Mouse (Mus musculus) CH12.LX (cell line): ENCODE data around the gene Grrp1. TPM values are rescaled to one million over a fixed set of nuclear protein-coding genes. Genes with fewer than 3 reads are reported as not detected.

Experiments
- DNase-seq: peaks from one replicate; pipeline ENCODE4 v3.0.0-alpha.2; 2013; ENCODE audit errors: extremely low read depth
- H3K27ac ChIP-seq: 2 replicates; pipeline ENCODE4 v1.5.1; 2012; ENCODE audit warnings: low read depth, mild to moderate bottlenecking, control low read depth, moderate library complexity; ENCODE audit not compliant: insufficient read depth
- H3K27me3 ChIP-seq: replicated peaks from 2 replicates; pipeline ENCODE3; 2012; ENCODE audit warnings: inconsistent platforms
- H3K36me3 ChIP-seq, 2 experiments: replicated peaks in 1 of 2; 2 replicates each; pipeline versions ENCODE3 to v1.6.1; 2012; ENCODE audit warnings: inconsistent platforms in 1 of 2, low read length in 1 of 2, mild to moderate bottlenecking in 1 of 2, mixed read lengths in 1 of 2, moderate library complexity in 1 of 2; ENCODE audit not compliant: control insufficient read depth in 1 of 2, insufficient read depth in 1 of 2
- H3K4me1 ChIP-seq, 2 experiments: 2 replicates each; pipeline ENCODE4 v1.6.1; 2012; ENCODE audit warnings: inconsistent platforms in 1 of 2, moderate library complexity in 1 of 2; ENCODE audit not compliant: insufficient read depth in 2 of 2, control insufficient read depth in 1 of 2
- H3K4me2 ChIP-seq: 2 replicates; pipeline ENCODE4 v1.6.1; 2012; ENCODE audit warnings: low read depth, mild to moderate bottlenecking, control low read depth; ENCODE audit not compliant: poor library complexity, insufficient read depth, severe bottlenecking
- H3K4me3 ChIP-seq, 3 experiments: fragments of 150-350 bp in 1 of 3; sonication (generic) in 1 of 3; replicated peaks in 1 of 3; 2 replicates each; pipeline versions ENCODE3 to v1.5.1; 2011 to 2012; ENCODE audit warnings: low read depth in 2 of 3, low read length in 2 of 3, mild to moderate bottlenecking in 2 of 3, moderate library complexity in 2 of 3, control low read depth in 1 of 3, improper control_type of control experiment in 1 of 3, inconsistent platforms in 1 of 3, mixed read lengths in 1 of 3; ENCODE audit not compliant: poor library complexity in 1 of 3
- H3K79me2 ChIP-seq: replicated peaks from 2 replicates; pipeline ENCODE4 v1.6.1; 2012; ENCODE audit warnings: mild to moderate bottlenecking, moderate library complexity; ENCODE audit not compliant: control insufficient read depth, poor library complexity, insufficient read depth, severe bottlenecking; ENCODE audit errors: extremely low read depth
- H3K9ac ChIP-seq: 2 replicates; pipeline ENCODE4 v1.6.1; 2012; ENCODE audit warnings: low read depth, mild to moderate bottlenecking, control low read depth, moderate library complexity; ENCODE audit not compliant: insufficient read depth
- H3K9me3 ChIP-seq: replicated peaks from 2 replicates; pipeline ENCODE3; 2012; ENCODE audit warnings: low read length, inconsistent platforms, mixed read lengths
- CHD1 ChIP-seq: IDR thresholded peaks from 2 replicates; pipeline ENCODE4 v1.6.1; 2012; ENCODE audit warnings: low read depth, low read length, improper control_type of control experiment, inconsistent platforms
- CHD2 ChIP-seq: IDR thresholded peaks from 2 replicates; pipeline ENCODE4 v1.6.1; 2011; ENCODE audit warnings: low read length, improper control_type of control experiment
- CTCF ChIP-seq, 2 experiments: IDR thresholded peaks in 1 of 2; conservative IDR thresholded peaks in 1 of 2; 2 replicates each; pipeline ENCODE4 v1.5.1; 2011 to 2012; ENCODE audit warnings: low read depth in 2 of 2, low read length in 2 of 2, improper control_type of control experiment in 1 of 2, inconsistent platforms in 1 of 2, mild to moderate bottlenecking in 1 of 2, moderate library complexity in 1 of 2
- ELF1 ChIP-seq: IDR thresholded peaks from 2 replicates; pipeline ENCODE4 v1.6.1; 2014; ENCODE audit warnings: low read depth, mild to moderate bottlenecking, inconsistent platforms, low read length, improper control_type of control experiment
- EP300 ChIP-seq: IDR thresholded peaks from 2 replicates; pipeline ENCODE4 v1.6.1; 2011; ENCODE audit warnings: low read length, improper control_type of control experiment
- ETS1 ChIP-seq: conservative IDR thresholded peaks from 2 replicates; pipeline ENCODE4 v1.6.1; 2012; ENCODE audit warnings: low read depth, mild to moderate bottlenecking, inconsistent platforms, low read length, improper control_type of control experiment, moderate library complexity
- GABPA ChIP-seq: IDR thresholded peaks from 2 replicates; pipeline ENCODE4 v1.6.1; 2012; ENCODE audit warnings: low read depth, low read length, improper control_type of control experiment, inconsistent platforms; ENCODE audit not compliant: insufficient replicate concordance
- HCFC1 ChIP-seq: IDR thresholded peaks from 2 replicates; pipeline ENCODE4 v1.6.1; 2012; ENCODE audit warnings: low read depth, mild to moderate bottlenecking, inconsistent platforms, low read length, improper control_type of control experiment
- IRF4 ChIP-seq: IDR thresholded peaks from 2 replicates; pipeline ENCODE4 v1.6.1; 2014; ENCODE audit warnings: low read depth, mild to moderate bottlenecking, inconsistent platforms, low read length, improper control_type of control experiment
- JUND ChIP-seq: conservative IDR thresholded peaks from 2 replicates; pipeline ENCODE4 v1.6.1; 2011; ENCODE audit warnings: low read depth, low read length, improper control_type of control experiment
- MAFK ChIP-seq: IDR thresholded peaks from 2 replicates; pipeline ENCODE4 v1.6.1; 2011; ENCODE audit warnings: low read length, improper control_type of control experiment; ENCODE audit not compliant: insufficient replicate concordance
- MAX ChIP-seq: IDR thresholded peaks from 2 replicates; pipeline ENCODE4 v1.6.1; 2011; ENCODE audit warnings: low read length, improper control_type of control experiment
- MAZ ChIP-seq: IDR thresholded peaks from 2 replicates; pipeline ENCODE4 v1.6.1; 2012; ENCODE audit warnings: low read depth, mild to moderate bottlenecking, inconsistent platforms, low read length, improper control_type of control experiment, moderate library complexity
- MEF2A ChIP-seq: IDR thresholded peaks from 2 replicates; pipeline ENCODE4 v1.6.1; 2014; ENCODE audit warnings: low read depth, mild to moderate bottlenecking, inconsistent platforms, low read length, improper control_type of control experiment, borderline replicate concordance
- MXI1 ChIP-seq: IDR thresholded peaks from 2 replicates; pipeline ENCODE4 v1.6.1; 2011; ENCODE audit warnings: mild to moderate bottlenecking, low read depth, low read length, improper control_type of control experiment
- MYC ChIP-seq: IDR thresholded peaks from 2 replicates; pipeline ENCODE4 v1.6.1; 2011; ENCODE audit warnings: low read depth, mild to moderate bottlenecking, improper control_type of control experiment, low read length
- NELFE ChIP-seq: IDR thresholded peaks from 2 replicates; pipeline ENCODE4 v1.6.1; 2011; ENCODE audit warnings: low read depth, low read length, improper control_type of control experiment
- NRF1 ChIP-seq: IDR thresholded peaks from 2 replicates; pipeline ENCODE4 v1.6.1; 2014; ENCODE audit warnings: low read depth, mild to moderate bottlenecking, inconsistent platforms, low read length, improper control_type of control experiment, moderate library complexity
- PAX5 ChIP-seq: IDR thresholded peaks from 2 replicates; pipeline ENCODE4 v1.6.1; 2012; ENCODE audit warnings: low read length, inconsistent platforms, mixed read lengths
- POLR2AphosphoS2 ChIP-seq: IDR thresholded peaks from 2 replicates; pipeline ENCODE4 v1.6.1; 2011; ENCODE audit warnings: low read depth, low read length, improper control_type of control experiment
- RAD21 ChIP-seq: IDR thresholded peaks from 2 replicates; pipeline ENCODE4 v1.6.1; 2011; ENCODE audit warnings: low read depth, mild to moderate bottlenecking, low read length, improper control_type of control experiment, moderate library complexity
- RCOR1 ChIP-seq: conservative IDR thresholded peaks from 2 replicates; pipeline ENCODE4 v1.6.1; 2012; ENCODE audit warnings: low read depth, mild to moderate bottlenecking, inconsistent platforms, low read length, improper control_type of control experiment
- SIN3A ChIP-seq: IDR thresholded peaks from 2 replicates; pipeline ENCODE4 v1.6.1; 2012; ENCODE audit warnings: low read length, improper control_type of control experiment, inconsistent platforms
- TBP ChIP-seq: conservative IDR thresholded peaks from 2 replicates; pipeline ENCODE4 v1.6.1; 2011; ENCODE audit warnings: low read depth, low read length, improper control_type of control experiment
- USF1 ChIP-seq: IDR thresholded peaks from 2 replicates; pipeline ENCODE4 v1.6.1; 2014; ENCODE audit warnings: low read depth, mild to moderate bottlenecking, inconsistent platforms, low read length, improper control_type of control experiment
- USF2 ChIP-seq: conservative IDR thresholded peaks from 2 replicates; pipeline ENCODE4 v1.6.1; 2011; ENCODE audit warnings: low read depth, low read length, improper control_type of control experiment
- ZKSCAN1 ChIP-seq: IDR thresholded peaks from 2 replicates; pipeline ENCODE4 v1.6.1; 2012; ENCODE audit warnings: low read depth, inconsistent platforms, low read length, improper control_type of control experiment, borderline replicate concordance
- ZMIZ1 ChIP-seq: IDR thresholded peaks from 2 replicates; pipeline ENCODE4 v1.6.1; 2012; ENCODE audit warnings: low read depth, mild to moderate bottlenecking, inconsistent platforms, low read length, improper control_type of control experiment
- ZNF384 ChIP-seq: IDR thresholded peaks from 2 replicates; pipeline ENCODE4 v1.6.1; 2012; ENCODE audit warnings: low read depth, low read length, improper control_type of control experiment, inconsistent platforms
- dilution Hi-C: fragments of 300-500 bp; cut with MboI; formaldehyde crosslinking; loops from 2 replicates; pipeline ENCODE4 v1.14.3; 2020; ENCODE audit warnings: low sequenced_read_pairs; ENCODE audit not compliant: extremely low pct_unique_long_range_greater_than_20kb, extremely low pct_ligation_motif_present
- in situ Hi-C: fragments of 300-500 bp; cut with MboI; formaldehyde crosslinking; loops from 3 replicates; pipeline ENCODE4 v1.14.3; 2019; ENCODE audit warnings: low sequenced_read_pairs, low pct_ligation_motif_present, low pct_unique_long_range_greater_than_20kb, mixed read lengths
- polyA plus RNA-seq: library from polyadenylated mRNA; unstranded; fragments of >175 nt; gene quantifications from 2 replicates; pipeline ENCODE4 v1.2.1, GENCODE M21; 2012; ENCODE audit warnings: low read depth; ENCODE audit not compliant: insufficient read length
- total RNA-seq, 2 experiments: library from RNA; depleted of rRNA; stranded (reverse); fragments of 300-350 nt in 1 of 2; fragments of >200 nt in 1 of 2; gene quantifications; 2 replicates each; pipeline ENCODE4 v1.2.3; 2012 to 2014

The Grrp1 gene
- total and polyA plus RNA-seq, 3 experiments: not detected

- Histone ChIP-seq H3K36me3 (no peaks in the 10 kb centered on the region), H3K4me3 (no peak overlapping the region), H3K27ac (no peak overlapping the region)
- dilution Hi-C loops: no loop called here
- TF ChIP-seq USF2 (no peak), ELF1 (no peak), NRF1 (no peak), TBP (no peak), RAD21 (no peak), JUND (no peak), MYC (no peak), MAFK (no peak), PAX5 (no peak), HCFC1 (no peak), ZKSCAN1 (no peak), GABPA (no peak), USF1 (no peak), RCOR1 (no peak), MAZ (no peak), POLR2AphosphoS2 (no peak), CHD2 (no peak)
- TF ChIP-seq, all 38 proteins: peak for 0
- Histone ChIP-seq H3K79me2 (no peaks in the 10 kb centered on the region), H3K4me1 (peaks cover 0 to 12% of the 10 kb centered on the region in 2 experiments; a peak in 1 of 4 replicates), H3K9ac (no peak overlapping the region), H3K27me3 (peaks cover 92% of the 10 kb centered on the region), H3K4me2 (peak overlapping the region; percentile 42), H3K9me3 (peaks cover 12% of the 10 kb centered on the region)
- in situ Hi-C loops: loop anchor here (25.0 kb wide), 1 partner anchor 237 kb away; the partner anchor contains the start of gene Paqr7
- DNase-seq: no peak
These were observed 3.6 kb downstream of the Grrp1 start for GRCm38 (mm10) chr4:134250116-134250929.

GRCm38 (mm10) chr4:134249651-134250050 lies 4.3 kb downstream of the Grrp1 start:
- H3K4me3 ChIP-seq: no peak overlapping the region
- dilution Hi-C loops: no loop called here
- TF ChIP-seq MYC (0 out of 2 replicates have a peak, but pooled peaks have one; percentile 38), MAFK (no peak), IRF4 (no peak; the same call in 1 of the 2 replicates), CTCF (conservative IDR thresholded peaks at IDR 0.05 in 1 of 2, IDR thresholded peaks at IDR 0.05 in 1 of 2; ENCODE audit: low read depth in 2 of 2, low read length in 2 of 2) (peak in 1 of 2 experiments; percentile 89; a peak in 2 of 4 replicates), ZNF384 (no peak), SIN3A (no peak), CHD1 (no peak), ZKSCAN1 (no peak), USF2 (no peak), MEF2A (no peak), MAZ (0 out of 2 replicates have a peak, but pooled peaks have one; percentile 28), MXI1 (peak; percentile 64; the same call in 1 of the 2 replicates), HCFC1 (no peak), CHD2 (no peak), ZMIZ1 (no peak), EP300 (no peak), POLR2AphosphoS2 (no peak), NRF1 (0 out of 2 replicates have a peak, but pooled peaks have one; percentile 21), ETS1 (no peak), MAX (no peak), NELFE (no peak), RAD21 (peak; percentile 45)

More at GRCm38 (mm10) chr4:134249651-134250050, 4.3 kb downstream of the Grrp1 start:
- H3K4me1 ChIP-seq: peaks cover 0 to 12% of the 10 kb centered on the region in 2 experiments; a peak in 1 of 4 replicates
- peaks cover 12% of the 10 kb centered on the region for H3K9me3 ChIP-seq
- no peak overlapping the region for H3K9ac ChIP-seq
- peaks cover 86% of the 10 kb centered on the region for H3K27me3 ChIP-seq
- no peak overlapping the region for H3K27ac ChIP-seq
- H3K4me2 ChIP-seq: peak overlapping the region; percentile 42
- in situ Hi-C loops: loop anchor here (5.0 to 25.0 kb wide), 2 partner anchors 38 to 238 kb away; partner anchors contain the start of genes Paqr7 and Pdik1l
- no peaks in the 10 kb centered on the region for H3K36me3 ChIP-seq
- peaks cover 3% of the 10 kb centered on the region; the same call in 1 of the 2 replicates for H3K79me2 ChIP-seq
- DNase-seq: no peak
